Mouse (Mus musculus) erythroblast, embryonic 14.5 days (primary cell): ENCODE data around the gene Bglap2. TPM values are rescaled to one million over a fixed set of nuclear protein-coding genes. Genes with fewer than 3 reads are reported as not detected.

Source experiments
- H3K27me3 ChIP-seq: 2 replicates; pipeline ENCODE4 v1.6.1; 2012; ENCODE audit warnings: inconsistent platforms; ENCODE audit not compliant: control insufficient read depth
- H3K36me3 ChIP-seq: 2 replicates; pipeline ENCODE4 v1.6.1; 2012; ENCODE audit warnings: mild to moderate bottlenecking, inconsistent platforms; ENCODE audit not compliant: control insufficient read depth
- H3K4me1 ChIP-seq: 2 replicates; pipeline ENCODE4 v1.6.1; 2012; ENCODE audit warnings: inconsistent platforms; ENCODE audit not compliant: control insufficient read depth
- H3K4me3 ChIP-seq: replicated peaks from 2 replicates; pipeline ENCODE3; 2012; ENCODE audit warnings: moderate library complexity, mild to moderate bottlenecking, inconsistent platforms
- H3K9me3 ChIP-seq: 2 replicates; pipeline ENCODE4 v1.6.1; 2012; ENCODE audit warnings: low read length, inconsistent platforms, mixed read lengths; ENCODE audit not compliant: control insufficient read depth
- GATA1 ChIP-seq: IDR thresholded peaks from 2 replicates; pipeline ENCODE4 v1.6.1; 2012; ENCODE audit warnings: low read length, inconsistent platforms, mixed read lengths
- TAL1 ChIP-seq: IDR thresholded peaks from 3 replicates; pipeline ENCODE4 v1.6.1; 2012; ENCODE audit warnings: low read length, inconsistent platforms, mixed read lengths
- polyA plus RNA-seq: library from polyadenylated mRNA; stranded (reverse); fragments of >175 nt; gene quantifications from 2 replicates; pipeline ENCODE4 v1.2.3, GENCODE M21; 2012

Gene Bglap2
- polyA plus RNA-seq, 1 experiment = not detected

DNA sequence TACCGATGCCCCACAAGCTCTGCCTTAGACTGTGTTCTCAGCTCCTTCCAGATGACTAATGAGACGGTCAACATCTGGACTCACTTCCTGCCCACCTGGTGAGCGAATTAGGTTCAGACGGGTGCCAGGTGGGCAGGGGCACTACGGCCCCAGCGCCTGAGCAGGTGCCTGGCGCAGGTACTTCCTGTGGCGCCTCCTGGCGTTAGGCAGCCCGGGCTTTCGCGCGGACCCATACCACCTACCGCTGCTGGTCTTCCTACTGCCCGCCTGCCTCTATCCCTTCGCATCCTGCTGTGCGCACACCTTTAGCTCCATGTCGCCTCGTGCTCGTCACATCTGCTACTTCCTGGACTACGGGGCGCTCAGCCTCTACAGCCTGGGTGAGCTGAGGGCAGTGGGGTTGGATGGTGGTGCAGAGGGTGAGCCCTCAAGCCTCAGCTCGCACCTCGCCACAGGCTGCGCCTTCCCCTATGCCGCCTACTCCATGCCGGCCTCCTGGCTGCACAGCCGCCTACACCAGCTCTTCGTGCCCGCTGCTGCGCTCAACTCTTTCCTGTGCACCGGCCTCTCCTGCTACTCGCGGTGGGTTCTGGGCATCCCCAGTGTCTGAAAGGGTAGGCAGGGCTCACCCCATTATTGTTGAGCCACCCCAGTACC is 12.7 kb downstream of the Bglap2 start:
- H3K4me3 ChIP-seq = peak overlapping the region; percentile 69

GRCm38 (mm10) chr3:88364337-88364736 is 14.2 kb downstream of the Bglap2 start, which contains the start of gene Paqr6:
Gene Paqr6, plus strand, starts transcription at chr3:88364584.
- TF ChIP-seq GATA1 = no peak
- Histone ChIP-seq H3K27me3 (peaks cover 27% of the 10 kb centered on the region), H3K4me1 (peaks cover 79% of the 10 kb centered on the region), H3K4me3 (peak within 1 kb of the TSS; percentile 69), H3K36me3 (peaks cover 56% of the 10 kb centered on the region), H3K9me3 (peaks cover 11% of the 10 kb centered on the region)

More for the DNA sequence above, 12.7 kb downstream of the Bglap2 start:
- TF ChIP-seq GATA1 = no peak
- no peak for TF ChIP-seq TAL1
- peaks cover 41% of the 10 kb centered on the region for H3K36me3 ChIP-seq
- H3K9me3 ChIP-seq = peaks cover 25% of the 10 kb centered on the region
- peaks cover 64% of the 10 kb centered on the region for H3K4me1 ChIP-seq
- H3K27me3 ChIP-seq = peaks cover 27% of the 10 kb centered on the region

GRCm38 (mm10) chr3:88363700-88364099 is 14.8 kb downstream of the Bglap2 start:
- peak overlapping the region; percentile 69 for H3K4me3 ChIP-seq

DNA sequence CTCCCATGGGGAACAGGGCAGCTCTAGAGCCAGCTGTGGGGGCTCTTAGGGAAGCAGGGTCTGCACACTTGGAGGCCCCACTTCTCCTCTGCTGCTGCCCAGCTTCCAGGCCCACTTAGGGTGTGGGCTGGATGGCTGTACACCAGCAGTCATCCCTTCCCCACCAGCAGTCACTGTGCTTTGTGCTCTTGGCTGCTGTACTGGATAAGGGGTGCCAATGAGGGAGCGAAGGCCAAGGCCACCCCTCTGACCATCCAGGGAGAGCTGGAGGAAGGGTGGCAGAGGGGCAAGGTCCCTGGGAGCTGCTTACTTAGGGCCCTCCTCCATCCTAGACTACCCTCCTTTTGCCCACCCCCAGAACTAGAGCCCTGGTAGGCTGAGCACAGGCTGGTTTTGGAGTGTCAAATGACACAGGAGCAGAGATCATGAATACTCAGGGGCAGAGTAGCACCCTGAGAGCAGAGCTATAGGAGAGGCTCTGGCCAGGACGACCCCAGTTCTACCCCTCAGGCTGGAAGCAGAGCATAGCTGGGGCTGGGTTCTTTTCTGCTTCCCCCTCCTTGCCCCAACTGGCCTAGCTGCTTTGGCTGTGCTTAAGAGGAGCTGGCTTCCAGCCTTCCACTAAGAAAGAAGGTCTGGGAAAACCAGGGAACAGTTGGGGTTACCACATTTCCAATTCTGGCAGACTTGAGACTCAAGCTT is 16.7 kb downstream of the Bglap2 start:
- Histone ChIP-seq H3K36me3 (peaks cover 79% of the 10 kb centered on the region), H3K27me3 (peaks cover 21% of the 10 kb centered on the region), H3K4me1 (peaks cover 74% of the 10 kb centered on the region), H3K4me3 (no peak overlapping the region), H3K9me3 (peaks cover 5% of the 10 kb centered on the region; the same call in 1 of the 2 replicates)
- TF ChIP-seq TAL1 (no peak), GATA1 (no peak)

More at GRCm38 (mm10) chr3:88363700-88364099, 14.8 kb downstream of the Bglap2 start:
- H3K36me3 ChIP-seq = peaks cover 63% of the 10 kb centered on the region
- H3K4me1 ChIP-seq = peaks cover 81% of the 10 kb centered on the region
- H3K9me3 ChIP-seq = peaks cover 5% of the 10 kb centered on the region; the same call in 1 of the 2 replicates
- H3K27me3 ChIP-seq = peaks cover 27% of the 10 kb centered on the region
- TF ChIP-seq GATA1 (peak; percentile 59), TAL1 (peak; percentile 78)

- no peak for TF ChIP-seq GATA1
- no peak for TF ChIP-seq TAL1
Observed at GRCm38 (mm10) chr3:88361096-88361495, 17.4 kb downstream of the Bglap2 start.

GRCm38 (mm10) chr3:88359989-88360388 is 18.5 kb downstream of the Bglap2 start:
- H3K4me1 ChIP-seq = peaks cover 58% of the 10 kb centered on the region

More at GRCm38 (mm10) chr3:88361096-88361495, 17.4 kb downstream of the Bglap2 start:
- H3K4me3 ChIP-seq = no peak overlapping the region
- peaks cover 5% of the 10 kb centered on the region; the same call in 1 of the 2 replicates for H3K9me3 ChIP-seq
- peaks cover 84% of the 10 kb centered on the region for H3K36me3 ChIP-seq
- H3K4me1 ChIP-seq = peaks cover 69% of the 10 kb centered on the region
- peaks cover 15% of the 10 kb centered on the region for H3K27me3 ChIP-seq

DNA sequence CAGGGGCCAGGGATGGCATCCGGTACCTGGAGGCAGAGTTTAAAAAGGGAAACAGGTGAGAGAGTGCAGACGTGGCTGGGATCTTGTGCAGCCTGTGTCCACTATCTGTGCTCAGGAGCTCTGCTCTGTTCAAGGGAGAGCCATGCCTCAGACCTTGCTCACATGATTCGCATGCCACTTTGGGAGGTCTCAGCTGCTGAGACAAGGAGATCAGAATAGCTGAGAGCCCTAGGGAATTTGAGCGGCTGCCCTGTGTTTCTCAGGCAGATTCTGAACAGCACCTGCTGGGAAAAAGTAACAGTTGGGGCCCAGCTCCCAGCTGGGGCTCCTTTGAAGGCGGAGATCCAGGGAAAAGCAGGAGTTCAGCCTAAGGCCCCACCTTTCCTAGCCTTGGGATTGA is 18.9 kb downstream of the Bglap2 start:
- no peaks in the 10 kb centered on the region for H3K9me3 ChIP-seq
- no peaks in the 10 kb centered on the region for H3K27me3 ChIP-seq
- H3K36me3 ChIP-seq = peaks cover 92% of the 10 kb centered on the region
- no peak for TF ChIP-seq TAL1
- no peak for TF ChIP-seq GATA1
- H3K4me1 ChIP-seq = peaks cover 54% of the 10 kb centered on the region
- no peak overlapping the region for H3K4me3 ChIP-seq

More at GRCm38 (mm10) chr3:88359989-88360388, 18.5 kb downstream of the Bglap2 start:
- peaks cover 88% of the 10 kb centered on the region for H3K36me3 ChIP-seq
- no peak overlapping the region for H3K4me3 ChIP-seq
- H3K27me3 ChIP-seq = peaks cover 4% of the 10 kb centered on the region
- TF ChIP-seq TAL1 = no peak
- H3K9me3 ChIP-seq = no peaks in the 10 kb centered on the region

- no peak overlapping the region for H3K4me3 ChIP-seq
- no peaks in the 10 kb centered on the region; the same call in 1 of the 2 replicates for H3K27me3 ChIP-seq
- TF ChIP-seq GATA1 (no peak), TAL1 (no peak)
- H3K36me3 ChIP-seq = peaks cover 100% of the 10 kb centered on the region
- H3K4me1 ChIP-seq = peaks cover 4% of the 10 kb centered on the region
- no peaks in the 10 kb centered on the region for H3K9me3 ChIP-seq
Observed at GRCm38 (mm10) chr3:88354396-88355165, 23.9 kb downstream of the Bglap2 start.
